Mouse (Mus musculus): ENCODE measurements around the gene Galns. TPM values are rescaled to one million over a fixed set of nuclear protein-coding genes. Genes with fewer than 3 reads are reported as not detected.

Gene Galns
- polyA plus RNA-seq, 1 experiment: 17.6 TPM

- H3K4me3 ChIP-seq: peak overlapping the region; percentile 45
- H3K79me2 ChIP-seq (ENCODE audit: control insufficient read depth, insufficient read depth): peaks cover 11% of the 10 kb centered on the region
- no peaks in the 10 kb centered on the region for H3K27me3 ChIP-seq (ENCODE audit: control insufficient read depth, insufficient read depth, insufficient read length)
- no peak for TF ChIP-seq USF1 (IDR thresholded peaks at IDR 0.05; ENCODE audit: low read depth)
- no peak for TF ChIP-seq REST (IDR thresholded peaks at IDR 0.05; ENCODE audit: insufficient read depth, insufficient read length)
- no peak for TF ChIP-seq MYOD1 (IDR thresholded peaks at IDR 0.05; ENCODE audit: control insufficient read depth in 1 of 3, insufficient read length in 2 of 3, low read depth in 2 of 3)
- no peak for TF ChIP-seq E2F4 (IDR thresholded peaks at IDR 0.05; ENCODE audit: insufficient read depth)
- no peak for TF ChIP-seq POLR2AphosphoS2 (IDR thresholded peaks at IDR 0.05; ENCODE audit: insufficient read length, low read depth)
- TF ChIP-seq MAX (IDR thresholded peaks at IDR 0.05; ENCODE audit: low read depth): no peak
- no peak for TF ChIP-seq SRF (IDR thresholded peaks at IDR 0.05; ENCODE audit: control insufficient read depth, insufficient read length, low read depth)
- no peak for TF ChIP-seq TCF3 (IDR thresholded peaks at IDR 0.05; ENCODE audit: insufficient read length, low read depth)
- no peak for TF ChIP-seq TCF12 (IDR thresholded peaks at IDR 0.05; ENCODE audit: insufficient read depth, poor library complexity, severe bottlenecking)
- peak overlapping the region; percentile 69 for H3ac ChIP-seq (ENCODE audit: control insufficient read depth, insufficient read length)
- peak overlapping the region; percentile 84 for H3K4me2 ChIP-seq (ENCODE audit: low read depth)
- H3K36me3 ChIP-seq (ENCODE audit: control insufficient read depth, insufficient read depth): peaks cover 3% of the 10 kb centered on the region
Measured at GRCm38 (mm10) chr8:122577116-122577515, 34.1 kb downstream of the Galns start.

- TF ChIP-seq CEBPB (IDR thresholded peaks at IDR 0.05; ENCODE audit: insufficient read depth, poor library complexity, severe bottlenecking) (no peak), REST (IDR thresholded peaks at IDR 0.05; ENCODE audit: insufficient read depth, insufficient read length) (peak; percentile 4), TCF3 (IDR thresholded peaks at IDR 0.05; ENCODE audit: insufficient read length, low read depth) (no peak), MYOD1 (IDR thresholded peaks at IDR 0.05; ENCODE audit: control insufficient read depth in 1 of 3, insufficient read length in 2 of 3, low read depth in 2 of 3) (no peak), USF1 (IDR thresholded peaks at IDR 0.05; ENCODE audit: low read depth) (no peak), POLR2AphosphoS2 (IDR thresholded peaks at IDR 0.05; ENCODE audit: insufficient read length, low read depth) (peak; percentile 93), MYOG (IDR thresholded peaks at IDR 0.05; ENCODE audit: control insufficient read depth in 1 of 3, insufficient read depth in 1 of 3, insufficient read length in 2 of 3, low read depth in 2 of 3) (no peak), TCF12 (IDR thresholded peaks at IDR 0.05; ENCODE audit: insufficient read depth, poor library complexity, severe bottlenecking) (no peak), SRF (IDR thresholded peaks at IDR 0.05; ENCODE audit: control insufficient read depth, insufficient read length, low read depth) (no peak), E2F4 (IDR thresholded peaks at IDR 0.05; ENCODE audit: insufficient read depth) (no peak), POLR2A (IDR thresholded peaks at IDR 0.05; ENCODE audit: insufficient read length, low read depth) (peak; percentile 77), MAX (IDR thresholded peaks at IDR 0.05; ENCODE audit: low read depth) (no peak)
- H3K27me3 ChIP-seq (ENCODE audit: control insufficient read depth, insufficient read depth, insufficient read length): no peaks in the 10 kb centered on the region
- H3ac ChIP-seq (ENCODE audit: control insufficient read depth, insufficient read length): peak within 1 kb of the TSS; percentile 69
- H3K4me3 ChIP-seq: peak within 1 kb of the TSS; percentile 45
- peaks cover 11% of the 10 kb centered on the region for H3K79me2 ChIP-seq (ENCODE audit: control insufficient read depth, insufficient read depth)
- H3K4me2 ChIP-seq (ENCODE audit: low read depth): peak within 1 kb of the TSS; percentile 84
- peaks cover 3% of the 10 kb centered on the region for H3K36me3 ChIP-seq (ENCODE audit: control insufficient read depth, insufficient read depth)
Measured at GRCm38 (mm10) chr8:122576648-122577022, 34.6 kb downstream of the Galns start, which contains the start of gene Aprt. Gene Aprt (minus strand): TSS chr8:122576909.

- H3K4me3 ChIP-seq: peak overlapping the region; percentile 45
- H3ac ChIP-seq (ENCODE audit: control insufficient read depth, insufficient read length): peak overlapping the region; percentile 69
- TF ChIP-seq USF1 (IDR thresholded peaks at IDR 0.05; ENCODE audit: low read depth): no peak
- TF ChIP-seq TCF3 (IDR thresholded peaks at IDR 0.05; ENCODE audit: insufficient read length, low read depth): no peak
- no peak for TF ChIP-seq SRF (IDR thresholded peaks at IDR 0.05; ENCODE audit: control insufficient read depth, insufficient read length, low read depth)
- peaks cover 3% of the 10 kb centered on the region for H3K36me3 ChIP-seq (ENCODE audit: control insufficient read depth, insufficient read depth)
- H3K4me2 ChIP-seq (ENCODE audit: low read depth): peak overlapping the region; percentile 84
- H3K79me2 ChIP-seq (ENCODE audit: control insufficient read depth, insufficient read depth): peaks cover 11% of the 10 kb centered on the region
- no peaks in the 10 kb centered on the region for H3K27me3 ChIP-seq (ENCODE audit: control insufficient read depth, insufficient read depth, insufficient read length)
Measured at GRCm38 (mm10) chr8:122575735-122576647, 35.3 kb downstream of the Galns start.

GRCm38 (mm10) chr8:122575286-122575685, 36.0 kb downstream of the Galns start:
- TF ChIP-seq TCF12 (IDR thresholded peaks at IDR 0.05; ENCODE audit: insufficient read depth, poor library complexity, severe bottlenecking) (no peak), MYOD1 (IDR thresholded peaks at IDR 0.05; ENCODE audit: control insufficient read depth in 1 of 3, insufficient read length in 2 of 3, low read depth in 2 of 3) (no peak), SRF (IDR thresholded peaks at IDR 0.05; ENCODE audit: control insufficient read depth, insufficient read length, low read depth) (no peak), POLR2A (IDR thresholded peaks at IDR 0.05; ENCODE audit: insufficient read length, low read depth) (no peak), USF1 (IDR thresholded peaks at IDR 0.05; ENCODE audit: low read depth) (no peak), REST (IDR thresholded peaks at IDR 0.05; ENCODE audit: insufficient read depth, insufficient read length) (no peak)

GRCm38 (mm10) chr8:122574667-122575251, 36.5 kb downstream of the Galns start:
- no peak for TF ChIP-seq SRF (IDR thresholded peaks at IDR 0.05; ENCODE audit: control insufficient read depth, insufficient read length, low read depth)
- TF ChIP-seq POLR2AphosphoS2 (IDR thresholded peaks at IDR 0.05; ENCODE audit: insufficient read length, low read depth): peak; percentile 15
- TF ChIP-seq POLR2A (IDR thresholded peaks at IDR 0.05; ENCODE audit: insufficient read length, low read depth): no peak
- no peak for TF ChIP-seq MYOD1 (IDR thresholded peaks at IDR 0.05; ENCODE audit: control insufficient read depth in 1 of 3, insufficient read length in 2 of 3, low read depth in 2 of 3)
- no peak for TF ChIP-seq MYOG (IDR thresholded peaks at IDR 0.05; ENCODE audit: control insufficient read depth in 1 of 3, insufficient read depth in 1 of 3, insufficient read length in 2 of 3, low read depth in 2 of 3)
- Histone ChIP-seq H3ac (ENCODE audit: control insufficient read depth, insufficient read length) (no peak overlapping the region), H3K36me3 (ENCODE audit: control insufficient read depth, insufficient read depth) (peaks cover 5% of the 10 kb centered on the region), H3K79me2 (ENCODE audit: control insufficient read depth, insufficient read depth) (peaks cover 16% of the 10 kb centered on the region), H3K4me2 (ENCODE audit: low read depth) (no peak overlapping the region), H3K4me3 (peak overlapping the region; percentile 45), H3K27me3 (ENCODE audit: control insufficient read depth, insufficient read depth, insufficient read length) (no peaks in the 10 kb centered on the region)

More at GRCm38 (mm10) chr8:122575286-122575685, 36.0 kb downstream of the Galns start:
- Histone ChIP-seq H3K36me3 (ENCODE audit: control insufficient read depth, insufficient read depth) (peaks cover 3% of the 10 kb centered on the region), H3K27me3 (ENCODE audit: control insufficient read depth, insufficient read depth, insufficient read length) (no peaks in the 10 kb centered on the region), H3ac (ENCODE audit: control insufficient read depth, insufficient read length) (no peak overlapping the region), H3K4me3 (peak overlapping the region; percentile 45), H3K79me2 (ENCODE audit: control insufficient read depth, insufficient read depth) (peaks cover 11% of the 10 kb centered on the region), H3K4me2 (ENCODE audit: low read depth) (peak overlapping the region; percentile 84)

Measured in myocyte (in vitro differentiated cells).